Mouse (Mus musculus) monocyte, adult 59 days (primary cell): ENCODE results near the gene Zmat5. TPM values are rescaled to one million over a fixed set of nuclear protein-coding genes. Genes with fewer than 3 reads are reported as not detected.

Experiments
- total RNA-seq, 2 experiments: library from RNA; stranded (reverse); gene quantifications; one replicate each; pipeline ENCODE4 v1.2.4; 2023

Gene Zmat5
- 10 to 100 TPM; 30.9 to 31.4 TPM for total RNA-seq

DNA sequence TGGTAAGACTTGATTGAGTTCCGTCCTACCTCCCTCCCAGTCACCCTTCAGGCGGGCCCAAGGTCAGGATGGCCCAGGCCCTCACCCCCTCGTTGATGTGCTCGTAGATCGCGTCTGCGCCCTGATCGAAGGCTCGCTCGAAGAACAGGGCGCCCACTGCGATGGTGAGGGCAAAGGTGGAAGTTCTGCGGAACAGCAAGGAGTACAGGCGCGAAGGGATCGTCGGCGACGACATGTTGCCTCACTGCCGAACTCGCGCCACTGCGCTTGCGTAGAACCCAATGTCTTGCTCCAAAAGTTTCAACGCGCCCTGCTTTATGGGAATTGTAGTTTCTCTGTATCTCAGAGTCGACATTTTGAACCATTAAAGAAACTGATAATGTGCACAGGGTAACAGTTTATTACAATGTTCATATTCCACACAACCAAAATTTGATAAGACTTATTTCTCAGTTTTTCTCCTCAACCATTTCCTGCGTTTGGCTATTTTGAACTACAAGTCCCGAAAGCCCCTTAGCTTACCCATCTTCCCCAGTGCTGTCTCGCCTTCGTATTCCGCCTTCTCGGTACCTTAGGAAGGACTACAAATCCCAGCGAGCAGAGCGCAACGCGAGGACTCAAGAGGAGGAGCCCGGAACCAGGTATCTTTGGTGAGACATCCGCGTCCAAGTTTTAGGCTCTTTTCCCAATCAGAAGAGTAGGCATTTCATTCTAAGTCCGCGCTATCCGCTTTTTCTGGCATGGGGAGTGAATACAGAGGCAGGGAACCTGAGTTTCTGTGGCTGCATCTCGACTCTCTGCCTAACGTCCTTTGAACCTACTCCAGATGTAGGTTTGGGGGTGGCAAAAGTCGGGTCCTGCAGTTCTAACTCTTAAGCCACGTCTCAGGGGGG lies at the start of gene Zmat5, which contains the start of gene Uqcr10:
Zmat5 (plus strand) TSS at position 607 of the 893 bp plus-strand sequence.
Uqcr10 (minus strand) TSS at position 271 of the 893 bp plus-strand sequence.

DNA sequence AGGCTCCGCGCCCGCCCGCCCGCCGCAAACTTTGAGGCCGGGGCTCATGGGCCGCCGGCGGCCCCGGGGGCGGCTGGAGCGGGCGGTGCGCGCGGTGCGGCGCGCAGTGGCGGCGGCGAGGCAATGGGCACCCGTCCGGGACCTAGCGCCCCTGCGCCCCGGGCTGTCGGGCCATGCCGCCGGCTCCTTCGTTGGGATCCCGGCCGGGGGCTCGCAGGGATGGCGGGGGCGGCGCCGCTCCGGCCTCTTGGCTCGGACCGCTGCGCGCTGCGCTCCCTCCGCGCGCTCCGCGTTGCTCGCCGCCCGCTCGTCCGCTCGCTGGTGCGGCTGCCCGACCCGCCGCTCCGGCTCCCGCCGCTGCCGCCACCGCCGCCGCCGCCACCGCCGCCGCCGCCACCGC lies 42.3 kb downstream of the Zmat5 start, which contains the start of gene Cabp7:
Cabp7 (minus strand) TSS at position 46 of the 400 bp plus-strand sequence.

Other genes starting within 250 kb of the Zmat5 start
- 10 to 100 TPM; 91.2 to 93.6 TPM for gene Mtmr3, start 109.8 kb upstream of the Zmat5 start, total RNA-seq
- not detected for gene Gm11032, start 84.6 kb upstream of the Zmat5 start, total RNA-seq
- gene Ascc2, start 66.9 kb upstream of the Zmat5 start, total RNA-seq = 10 to 100 TPM; 28.3 to 31.2 TPM
- gene Uqcr10, start 336 bp upstream of the Zmat5 start, total RNA-seq = 100 to 1,000 TPM; 118 to 123 TPM
- not detected for gene Cabp7, start 42.1 kb downstream of the Zmat5 start, total RNA-seq
- 10 to 100 TPM; 33.9 to 40.7 TPM for gene Nf2, start 144.9 kb downstream of the Zmat5 start, total RNA-seq
- 1 to 10 TPM; 4.2 to 4.9 TPM for gene Nipsnap1, start 169.3 kb downstream of the Zmat5 start, total RNA-seq
- 10 to 100 TPM; 31.9 to 32.2 TPM for gene Thoc5, start 190.6 kb downstream of the Zmat5 start, total RNA-seq
- not detected for gene Nefh, start 243.4 kb downstream of the Zmat5 start, total RNA-seq